Mouse (Mus musculus) E14TG2a.4 (cell line): ENCODE results near the gene Ank2.

Experiments used
- H3K27me3 ChIP-seq: 2 replicates; pipeline ENCODE4 v1.6.1; 2014; ENCODE audit warnings: low read length, control low read depth; ENCODE audit not compliant: insufficient read depth
- H3K36me3 ChIP-seq: 2 replicates; pipeline ENCODE4 v1.6.1; 2014; ENCODE audit warnings: low read length, control low read depth; ENCODE audit not compliant: insufficient read depth
- H3K4me1 ChIP-seq: replicated peaks from 2 replicates; pipeline ENCODE4 v1.6.1; 2014; ENCODE audit warnings: low read depth, low read length, control low read depth
- H3K4me3 ChIP-seq: replicated peaks from 2 replicates; pipeline ENCODE4 v1.5.1; 2014; ENCODE audit warnings: mild to moderate bottlenecking, low read length
- H3K9me3 ChIP-seq: 2 replicates; pipeline ENCODE4 v1.6.1; 2014; ENCODE audit warnings: low read length, control low read depth
- CTCF ChIP-seq: conservative IDR thresholded peaks from 2 replicates; pipeline ENCODE4 v1.5.1; 2014; ENCODE audit warnings: low read length
- NANOG ChIP-seq: IDR thresholded peaks from 2 replicates; pipeline ENCODE4 v1.6.1; 2014; ENCODE audit warnings: borderline replicate concordance, low read length, mixed read lengths
- POU5F1 ChIP-seq: IDR thresholded peaks from 2 replicates; pipeline ENCODE4 v1.6.1; 2014; ENCODE audit warnings: low read length, borderline replicate concordance

Gene Ank2

DNA sequence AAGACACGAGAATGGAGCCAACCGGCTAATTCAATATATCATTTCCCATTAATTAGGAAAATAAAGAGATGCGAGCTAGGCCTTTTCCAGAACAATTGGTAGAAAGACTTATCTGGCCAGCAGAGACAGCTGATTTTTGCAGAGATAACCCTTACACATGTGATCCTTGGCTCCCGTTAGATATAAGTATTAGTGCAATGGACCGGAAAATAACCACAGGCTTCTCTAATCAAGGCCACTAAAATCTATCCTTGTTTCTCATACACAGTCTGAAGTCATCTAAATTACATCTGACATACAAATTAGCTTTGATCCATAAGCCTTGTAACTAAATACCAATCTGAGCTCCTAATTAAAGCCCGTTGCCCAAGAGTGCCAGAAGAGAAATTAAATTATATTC, 181.5 kb downstream of the Ank2 start:
- Histone ChIP-seq H3K4me1 (no peaks in the 10 kb centered on the region), H3K9me3 (no peaks in the 10 kb centered on the region), H3K36me3 (no peaks in the 10 kb centered on the region), H3K27me3 (no peaks in the 10 kb centered on the region), H3K4me3 (no peak overlapping the region)
- no peak for TF ChIP-seq POU5F1
- no peak for TF ChIP-seq CTCF
- no peak for TF ChIP-seq NANOG

- Histone ChIP-seq H3K4me1 (no peaks in the 10 kb centered on the region), H3K27me3 (no peaks in the 10 kb centered on the region), H3K36me3 (no peaks in the 10 kb centered on the region), H3K9me3 (no peaks in the 10 kb centered on the region), H3K4me3 (no peak overlapping the region)
- no peak for TF ChIP-seq POU5F1
- TF ChIP-seq CTCF, result no peak
- TF ChIP-seq NANOG, result no peak
These were observed 182.4 kb downstream of the Ank2 start for GRCm38 (mm10) chr3:127316717-127317116.

DNA sequence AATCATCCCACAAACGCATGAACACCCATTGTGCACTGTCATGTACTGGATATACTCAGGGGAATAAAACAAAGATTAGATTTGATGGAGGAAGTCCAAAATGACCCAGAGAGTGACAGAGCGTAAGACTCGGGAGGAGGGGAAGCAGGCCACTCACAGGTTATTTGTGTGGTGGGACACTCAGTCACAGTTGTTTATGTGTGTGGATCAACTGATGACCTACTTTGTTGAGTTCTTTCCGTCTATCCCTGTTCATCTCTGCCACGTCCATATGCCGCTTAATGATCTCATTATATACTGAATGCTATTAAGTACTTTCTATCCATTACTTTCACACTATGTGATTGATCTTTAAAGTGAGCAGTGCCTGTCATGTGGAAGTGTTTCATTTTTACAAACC, 187.6 kb downstream of the Ank2 start:
- Histone ChIP-seq H3K36me3 (no peaks in the 10 kb centered on the region), H3K4me3 (no peak overlapping the region), H3K9me3 (no peaks in the 10 kb centered on the region), H3K4me1 (no peaks in the 10 kb centered on the region), H3K27me3 (no peaks in the 10 kb centered on the region)
- TF ChIP-seq POU5F1, result no peak
- TF ChIP-seq CTCF, result no peak
- TF ChIP-seq NANOG, result no peak

DNA sequence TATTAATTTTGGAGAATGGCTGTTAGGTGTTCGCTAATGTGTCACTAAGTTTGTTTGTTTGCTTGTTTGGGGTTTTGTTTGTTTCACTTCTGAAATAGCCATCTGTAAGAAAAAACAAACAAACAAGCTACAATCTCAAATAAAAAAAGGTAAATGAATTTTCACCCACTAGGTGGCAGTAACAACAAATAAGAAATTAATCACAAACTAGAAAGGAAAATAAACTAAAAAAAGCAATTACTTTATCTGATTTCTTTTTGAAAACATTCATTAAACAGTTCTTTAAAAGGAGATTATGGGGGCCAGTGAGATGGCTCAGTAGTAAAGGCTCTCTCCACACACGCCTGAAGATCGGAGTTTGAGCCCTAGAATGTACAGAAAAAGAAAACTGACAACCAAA, 189.1 kb downstream of the Ank2 start:
- Histone ChIP-seq H3K27me3 (no peaks in the 10 kb centered on the region), H3K4me3 (no peak overlapping the region), H3K4me1 (no peaks in the 10 kb centered on the region), H3K9me3 (no peaks in the 10 kb centered on the region), H3K36me3 (no peaks in the 10 kb centered on the region)
- no peak for TF ChIP-seq CTCF
- TF ChIP-seq POU5F1, result no peak
- no peak for TF ChIP-seq NANOG

- Histone ChIP-seq H3K4me1 (peaks cover 24% of the 10 kb centered on the region), H3K27me3 (no peaks in the 10 kb centered on the region; the same call in 1 of the 2 replicates), H3K36me3 (no peaks in the 10 kb centered on the region), H3K4me3 (no peak overlapping the region), H3K9me3 (no peaks in the 10 kb centered on the region)
- TF ChIP-seq NANOG (no peak), CTCF (no peak), POU5F1 (no peak)
These were observed 195.1 kb downstream of the Ank2 start for GRCm38 (mm10) chr3:127303957-127304553.

GRCm38 (mm10) chr3:127303041-127303440, 196.1 kb downstream of the Ank2 start:
- Histone ChIP-seq H3K36me3 (no peaks in the 10 kb centered on the region), H3K9me3 (no peaks in the 10 kb centered on the region), H3K4me3 (no peak overlapping the region), H3K27me3 (no peaks in the 10 kb centered on the region; the same call in 1 of the 2 replicates), H3K4me1 (peaks cover 24% of the 10 kb centered on the region)
- TF ChIP-seq POU5F1 (no peak), CTCF (no peak), NANOG (no peak)

- H3K4me1 ChIP-seq, result peaks cover 24% of the 10 kb centered on the region
- no peaks in the 10 kb centered on the region for H3K36me3 ChIP-seq
- H3K4me3 ChIP-seq, result no peak overlapping the region
- H3K27me3 ChIP-seq, result no peaks in the 10 kb centered on the region; the same call in 1 of the 2 replicates
- TF ChIP-seq NANOG, result no peak
- peak; percentile 33; the same call in 1 of the 2 replicates for TF ChIP-seq POU5F1
- TF ChIP-seq CTCF, result no peak
- no peaks in the 10 kb centered on the region for H3K9me3 ChIP-seq
These were observed 198.4 kb downstream of the Ank2 start for GRCm38 (mm10) chr3:127300790-127301189.

DNA sequence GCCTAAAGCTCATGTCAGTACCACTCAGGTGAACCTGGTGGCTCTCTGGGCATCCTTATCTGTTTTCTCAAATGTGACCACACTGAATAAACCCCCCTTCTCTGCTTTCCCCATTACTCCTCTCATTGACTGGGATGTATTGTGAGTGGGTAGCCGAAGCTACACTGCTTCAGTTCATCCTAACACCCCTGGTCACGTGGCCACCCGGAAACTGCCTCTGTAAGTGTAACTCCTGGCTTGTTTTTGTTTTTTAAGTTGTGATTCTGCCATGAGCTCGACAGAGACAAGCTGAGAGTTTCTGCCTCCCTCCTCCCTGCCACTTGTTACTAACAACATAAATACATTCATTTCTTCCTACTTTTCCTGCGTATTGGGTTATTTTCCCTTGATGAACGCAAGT, 203.2 kb downstream of the Ank2 start:
- Histone ChIP-seq H3K36me3 (no peaks in the 10 kb centered on the region), H3K4me1 (peaks cover 8% of the 10 kb centered on the region), H3K9me3 (no peaks in the 10 kb centered on the region), H3K4me3 (no peak overlapping the region), H3K27me3 (no peaks in the 10 kb centered on the region)
- TF ChIP-seq NANOG (no peak), POU5F1 (no peak), CTCF (no peak)

- H3K4me1 ChIP-seq, result no peaks in the 10 kb centered on the region
- TF ChIP-seq NANOG (no peak), CTCF (no peak), POU5F1 (no peak)
- H3K27me3 ChIP-seq, result no peaks in the 10 kb centered on the region
- H3K36me3 ChIP-seq, result no peaks in the 10 kb centered on the region
- H3K4me3 ChIP-seq, result no peak overlapping the region
- H3K9me3 ChIP-seq, result no peaks in the 10 kb centered on the region
These were observed 204.4 kb downstream of the Ank2 start for GRCm38 (mm10) chr3:127294610-127295349.
